ENCODE assay signal across 8 mouse cellular contexts in genomic region chr12:101818246-101818607, GRCm38 (mm10). TPM values are rescaled to one million over a fixed set of nuclear protein-coding genes. Genes with fewer than 3 reads are reported as not detected.
DNase-seq lines count a peak whose midpoint lies in the region; ATAC-seq and TF ChIP-seq lines count a peak whose summit lies in the region.

No protein-coding gene starts in this region.

- no peak for DNase-seq in kidney, adult 2 months
- DNase-seq in kidney, adult 18-20 months: no peak
- no peak for DNase-seq in cerebellum, adult 9-11 months
- no peak for DNase-seq in left cerebral cortex, adult 8-10 months (ENCODE audit: low spot score in 2 of 2)
- no peak for DNase-seq in spleen, postnatal 4 days (ENCODE audit: low spot score in 2 of 2)

- no peak for TF ChIP-seq POLR2A in kidney, adult 2 months (IDR thresholded peaks at IDR 0.05; ENCODE audit: low read depth, low read length)
- no peak for TF ChIP-seq POLR2A in cortical plate, adult 2 months (IDR thresholded peaks at IDR 0.05; ENCODE audit: extremely low read depth, insufficient read depth, low read length)

- no peaks in the 10 kb centered on the region for H3K36me3 ChIP-seq in kidney, adult 2 months (ENCODE audit: control insufficient read depth, insufficient read depth, low read length)
- no peaks in the 10 kb centered on the region for H3K36me3 ChIP-seq in hindbrain, embryonic 13.5 days
- no peaks in the 10 kb centered on the region for H3K36me3 ChIP-seq in midbrain, embryonic 12.5 days

- no peaks in the 10 kb centered on the region for H3K27me3 ChIP-seq in kidney, adult 2 months (replicated peaks; ENCODE audit: control insufficient read depth, insufficient read depth, low read length)
- peaks cover 33% of the 10 kb centered on the region for H3K27me3 ChIP-seq in hindbrain, embryonic 13.5 days
- peaks cover 35% of the 10 kb centered on the region for H3K27me3 ChIP-seq in midbrain, embryonic 12.5 days

- H3K9ac ChIP-seq in hindbrain, embryonic 13.5 days: peak overlapping the region; percentile 66
- no peak overlapping the region for H3K9ac ChIP-seq in midbrain, embryonic 12.5 days (replicated peaks)

- H3K4me3 ChIP-seq in kidney, adult 2 months (ENCODE audit: insufficient read depth, low read depth, low read length): peak overlapping the region; percentile 60
- peak overlapping the region; percentile 35; the same call in 1 of the 2 replicates for H3K4me3 ChIP-seq in cortical plate, adult 2 months (ENCODE audit: insufficient read depth, low read length)
- peak overlapping the region; percentile 53 for H3K4me3 ChIP-seq in hindbrain, embryonic 13.5 days
- peak overlapping the region; percentile 47 for H3K4me3 ChIP-seq in midbrain, embryonic 12.5 days

- peaks cover 5% of the 10 kb centered on the region; the same call in 1 of the 2 replicates for H3K4me1 ChIP-seq in kidney, adult 2 months (ENCODE audit: control insufficient read depth, insufficient read depth, low read length)
- peaks cover 1% of the 10 kb centered on the region; the same call in 1 of the 2 replicates for H3K4me1 ChIP-seq in cortical plate, adult 2 months (ENCODE audit: control insufficient read depth, insufficient read depth, low read length)
- H3K4me1 ChIP-seq in hindbrain, embryonic 13.5 days (replicated peaks): peaks cover 17% of the 10 kb centered on the region
- peaks cover 9% of the 10 kb centered on the region for H3K4me1 ChIP-seq in midbrain, embryonic 12.5 days

- H3K4me2 ChIP-seq in hindbrain, embryonic 13.5 days: peak overlapping the region; percentile 95
- H3K4me2 ChIP-seq in midbrain, embryonic 12.5 days (replicated peaks): peak overlapping the region; percentile 90

- no peak for TF ChIP-seq CTCF in kidney, adult 2 months (conservative IDR thresholded peaks at IDR 0.05; ENCODE audit: insufficient read depth, insufficient read length, low read depth, low read length)
- no peak for TF ChIP-seq CTCF in cortical plate, adult 2 months (IDR thresholded peaks at IDR 0.05; ENCODE audit: extremely low read depth, insufficient read depth, low read length)

- no peaks in the 10 kb centered on the region for H3K9me3 ChIP-seq in hindbrain, embryonic 13.5 days
- no peaks in the 10 kb centered on the region for H3K9me3 ChIP-seq in midbrain, embryonic 12.5 days

- ATAC-seq in hindbrain, embryonic 13.5 days (ENCODE audit: low FRiP score): no peak
- ATAC-seq in midbrain, embryonic 12.5 days (ENCODE audit: low FRiP score, low read depth): no peak

- peak overlapping the region; percentile 61 for H3K27ac ChIP-seq in kidney, adult 2 months (ENCODE audit: insufficient read depth, low read depth, low read length)
- H3K27ac ChIP-seq in cortical plate, adult 2 months (ENCODE audit: insufficient read depth, low read length): no peak overlapping the region
- H3K27ac ChIP-seq in hindbrain, embryonic 13.5 days: no peak overlapping the region
- no peak overlapping the region for H3K27ac ChIP-seq in midbrain, embryonic 12.5 days (replicated peaks)

- WGBS in kidney, adult 2 months: 17% methylated on average over 11 of the region's 11 CpGs
- 41% methylated on average over 11 of the region's 11 CpGs for WGBS in hindbrain, embryonic 13.5 days
- WGBS in midbrain, embryonic 12.5 days: 41% methylated on average over 11 of the region's 11 CpGs

RNA-seq across cellular contexts. Expression of gene Fbln5, which starts 0.6 kb away (rescaled TPM):
- 302 and 308 TPM in 2 replicates for polyA plus RNA-seq in kidney, adult 2 months (2012; rRNA removed)
- polyA plus RNA-seq in cortical plate, adult 2 months (2012; rRNA removed): 7.2 and 7.3 TPM in 2 replicates
- 5.6 and 7.6 TPM in 2 replicates for polyA plus RNA-seq in hindbrain, embryonic 13.5 days (2015; fragmentation: Nextera tagmentation; extraction: Ambion mirVana)
- 13.7 and 20.3 TPM in 2 replicates for polyA plus RNA-seq in midbrain, embryonic 12.5 days (2016; fragmentation: Nextera tagmentation; extraction: Ambion mirVana)
- total RNA-seq in left cerebral cortex, adult 8-10 months (2022): 10 to 100 TPM in 1 of 4 experiments, 1 to 10 TPM in 3; 6.9 to 10.3 (median 7.9) TPM

Comparison
In these comparisons a context has a peak if more than half of its experiments do, and no peak if none do; other contexts are left out.
1. RNA of gene Fbln5, which starts 0.6 kb away (polyA plus RNA-seq): 302 to 308 TPM in kidney, adult 2 months; 13.7 to 20.3 TPM in midbrain, embryonic 12.5 days, 7.2 to 7.3 TPM in cortical plate, adult 2 months and 5.6 to 7.6 TPM in hindbrain, embryonic 13.5 days; every median in the first group is over 10 times any median in the second.
2. Peak in every context shown above with its lines, with median percentiles within 50 percentile points of each other: H3K4me3 ChIP-seq.